Mouse (Mus musculus): ENCODE data around the gene Lypd3.
A peak's percentile ranks its signal among the peaks of the same experiment; 100 is the strongest.
"Not testable (repeated sequence)": the region's sequence is repeated elsewhere in the genome, so short reads cannot be mapped to it uniquely, and the experiment has no call there.

Lypd3 gene

GRCm38 (mm10) chr7:24664959-24665358 is 28.6 kb downstream of the Lypd3 start:
- DNase-seq, result no peak

GRCm38 (mm10) chr7:24671944-24672439 is 35.6 kb downstream of the Lypd3 start:
- DNase-seq, result no peak

GRCm38 (mm10) chr7:24676575-24676974 is 40.2 kb downstream of the Lypd3 start, which contains the start of gene Tex101:
Gene Tex101 (minus strand): TSS chr7:24676675.
- no peak for DNase-seq

GRCm38 (mm10) chr7:24684121-24684520 is 47.8 kb downstream of the Lypd3 start:
- peak; percentile 4 for DNase-seq

- not testable (repeated sequence) for DNase-seq
Observed at GRCm38 (mm10) chr7:24687519-24687918, 51.2 kb downstream of the Lypd3 start.

Measured in lung, postnatal 14 days (tissue).